Mouse (Mus musculus) ovary, postnatal 36 days (tissue): ENCODE results near the gene Ccdc71l.

Experiments used
- DNase-seq: peaks from one replicate; pipeline ENCODE4 v3.0.0; 2022; ENCODE audit warnings: low spot score, mixed read lengths

Gene Ccdc71l

GRCm38 (mm10) chr12:32378528-32379295 is at the start of gene Ccdc71l:
Gene Ccdc71l (plus strand): TSS chr12:32378704.
- peak; percentile 83 for DNase-seq

GRCm38 (mm10) chr12:32339078-32339477 is 39.4 kb upstream of the Ccdc71l start:
- DNase-seq = no peak

GRCm38 (mm10) chr12:32343487-32343886 is 35.0 kb upstream of the Ccdc71l start:
- DNase-seq = no peak

GRCm38 (mm10) chr12:32346121-32346520 is 32.4 kb upstream of the Ccdc71l start:
- no peak for DNase-seq

- no peak for DNase-seq
Observed at GRCm38 (mm10) chr12:32348493-32348892, 30.0 kb upstream of the Ccdc71l start.

- no peak for DNase-seq
Observed at GRCm38 (mm10) chr12:32351874-32352273, 26.6 kb upstream of the Ccdc71l start.

GRCm38 (mm10) chr12:32379296-32379725 is 807 bp downstream of the Ccdc71l start:
- peak; percentile 88 for DNase-seq

- DNase-seq = no peak
Observed at GRCm38 (mm10) chr12:32379731-32380130, 1.2 kb downstream of the Ccdc71l start.

- no peak for DNase-seq
Observed at GRCm38 (mm10) chr12:32380457-32380856, 2.0 kb downstream of the Ccdc71l start.

- no peak for DNase-seq
Observed at GRCm38 (mm10) chr12:32381011-32381410, 2.5 kb downstream of the Ccdc71l start.

- DNase-seq = no peak
Observed at GRCm38 (mm10) chr12:32419537-32419936, 41.0 kb downstream of the Ccdc71l start.

GRCm38 (mm10) chr12:32427832-32428231 is 49.3 kb downstream of the Ccdc71l start:
- DNase-seq = no peak

- DNase-seq = no peak
Observed at GRCm38 (mm10) chr12:32431004-32431403, 52.5 kb downstream of the Ccdc71l start.
